Mouse (Mus musculus): ENCODE data around the gene Rpl6. TPM values are rescaled to one million over a fixed set of nuclear protein-coding genes. Genes with fewer than 3 reads are reported as not detected.

The Rpl6 gene
- polyA plus RNA-seq, 1 experiment: 2,082 TPM

- no peak for TF ChIP-seq CTCF (IDR thresholded peaks at IDR 0.05; ENCODE audit: low read depth, low read length)
- TF ChIP-seq EP300 (IDR thresholded peaks at IDR 0.05; ENCODE audit: insufficient read depth, low read depth, low read length): no peak
- no peak for TF ChIP-seq POLR2A (IDR thresholded peaks at IDR 0.05; ENCODE audit: insufficient read depth, low read length)
- Histone ChIP-seq H3K27me3 (ENCODE audit: control insufficient read depth, insufficient read depth, low read length, poor library complexity, severe bottlenecking) (no peaks in the 10 kb centered on the region), H3K4me3 (ENCODE audit: low read depth, low read length) (no peak overlapping the region), H3K4me1 (ENCODE audit: control insufficient read depth, insufficient read depth, low read length) (no peaks in the 10 kb centered on the region), H3K9me3 (replicated peaks; ENCODE audit: control insufficient read depth, insufficient read depth, low read length, poor library complexity, severe bottlenecking) (no peaks in the 10 kb centered on the region), H3K36me3 (ENCODE audit: control insufficient read depth, insufficient read depth, low read length, poor library complexity, severe bottlenecking) (peaks cover 27% of the 10 kb centered on the region), H3K9ac (ENCODE audit: low read depth, poor library complexity, severe bottlenecking) (no peak overlapping the region), H3K27ac (ENCODE audit: insufficient read depth, low read length) (no peak overlapping the region)
Measured at GRCm38 (mm10) chr5:121162923-121163322, 41.4 kb upstream of the Rpl6 start.

- no peak overlapping the region for H3K9ac ChIP-seq (ENCODE audit: low read depth, poor library complexity, severe bottlenecking)
- no peaks in the 10 kb centered on the region for H3K9me3 ChIP-seq (replicated peaks; ENCODE audit: control insufficient read depth, insufficient read depth, low read length, poor library complexity, severe bottlenecking)
- H3K27me3 ChIP-seq (ENCODE audit: control insufficient read depth, insufficient read depth, low read length, poor library complexity, severe bottlenecking): no peaks in the 10 kb centered on the region
- no peaks in the 10 kb centered on the region for H3K4me1 ChIP-seq (ENCODE audit: control insufficient read depth, insufficient read depth, low read length)
- TF ChIP-seq POLR2A (IDR thresholded peaks at IDR 0.05; ENCODE audit: insufficient read depth, low read length) (no peak), EP300 (IDR thresholded peaks at IDR 0.05; ENCODE audit: insufficient read depth, low read depth, low read length) (no peak), CTCF (IDR thresholded peaks at IDR 0.05; ENCODE audit: low read depth, low read length) (no peak)
- H3K27ac ChIP-seq (ENCODE audit: insufficient read depth, low read length): no peak overlapping the region
- H3K4me3 ChIP-seq (ENCODE audit: low read depth, low read length): no peak overlapping the region
- peaks cover 39% of the 10 kb centered on the region for H3K36me3 ChIP-seq (ENCODE audit: control insufficient read depth, insufficient read depth, low read length, poor library complexity, severe bottlenecking)
Measured at GRCm38 (mm10) chr5:121166884-121167283, 37.4 kb upstream of the Rpl6 start.

- Histone ChIP-seq H3K27me3 (ENCODE audit: control insufficient read depth, insufficient read depth, low read length, poor library complexity, severe bottlenecking) (no peaks in the 10 kb centered on the region), H3K36me3 (ENCODE audit: control insufficient read depth, insufficient read depth, low read length, poor library complexity, severe bottlenecking) (peaks cover 15% of the 10 kb centered on the region), H3K9ac (ENCODE audit: low read depth, poor library complexity, severe bottlenecking) (no peak overlapping the region), H3K4me3 (ENCODE audit: low read depth, low read length) (no peak overlapping the region), H3K4me1 (ENCODE audit: control insufficient read depth, insufficient read depth, low read length) (no peaks in the 10 kb centered on the region), H3K27ac (ENCODE audit: insufficient read depth, low read length) (no peak overlapping the region), H3K9me3 (replicated peaks; ENCODE audit: control insufficient read depth, insufficient read depth, low read length, poor library complexity, severe bottlenecking) (no peaks in the 10 kb centered on the region)
- TF ChIP-seq POLR2A (IDR thresholded peaks at IDR 0.05; ENCODE audit: insufficient read depth, low read length) (no peak), CTCF (IDR thresholded peaks at IDR 0.05; ENCODE audit: low read depth, low read length) (no peak), EP300 (IDR thresholded peaks at IDR 0.05; ENCODE audit: insufficient read depth, low read depth, low read length) (no peak)
Measured at GRCm38 (mm10) chr5:121169588-121169987, 34.7 kb upstream of the Rpl6 start.

GRCm38 (mm10) chr5:121172835-121173234 is 31.4 kb upstream of the Rpl6 start:
- no peak overlapping the region for H3K27ac ChIP-seq (ENCODE audit: insufficient read depth, low read length)

GRCm38 (mm10) chr5:121179077-121179857 is 25.0 kb upstream of the Rpl6 start:
- Histone ChIP-seq H3K4me1 (ENCODE audit: control insufficient read depth, insufficient read depth, low read length) (no peaks in the 10 kb centered on the region), H3K9me3 (replicated peaks; ENCODE audit: control insufficient read depth, insufficient read depth, low read length, poor library complexity, severe bottlenecking) (no peaks in the 10 kb centered on the region), H3K4me3 (ENCODE audit: low read depth, low read length) (no peak overlapping the region), H3K36me3 (ENCODE audit: control insufficient read depth, insufficient read depth, low read length, poor library complexity, severe bottlenecking) (no peaks in the 10 kb centered on the region), H3K9ac (ENCODE audit: low read depth, poor library complexity, severe bottlenecking) (no peak overlapping the region), H3K27me3 (ENCODE audit: control insufficient read depth, insufficient read depth, low read length, poor library complexity, severe bottlenecking) (no peaks in the 10 kb centered on the region), H3K27ac (ENCODE audit: insufficient read depth, low read length) (no peak overlapping the region)
- no peak for TF ChIP-seq EP300 (IDR thresholded peaks at IDR 0.05; ENCODE audit: insufficient read depth, low read depth, low read length)
- TF ChIP-seq CTCF (IDR thresholded peaks at IDR 0.05; ENCODE audit: low read depth, low read length): no peak
- TF ChIP-seq POLR2A (IDR thresholded peaks at IDR 0.05; ENCODE audit: insufficient read depth, low read length): no peak

More at GRCm38 (mm10) chr5:121172835-121173234, 31.4 kb upstream of the Rpl6 start:
- Histone ChIP-seq H3K4me3 (ENCODE audit: low read depth, low read length) (no peak overlapping the region), H3K4me1 (ENCODE audit: control insufficient read depth, insufficient read depth, low read length) (no peaks in the 10 kb centered on the region), H3K9me3 (replicated peaks; ENCODE audit: control insufficient read depth, insufficient read depth, low read length, poor library complexity, severe bottlenecking) (no peaks in the 10 kb centered on the region), H3K27me3 (ENCODE audit: control insufficient read depth, insufficient read depth, low read length, poor library complexity, severe bottlenecking) (no peaks in the 10 kb centered on the region), H3K36me3 (ENCODE audit: control insufficient read depth, insufficient read depth, low read length, poor library complexity, severe bottlenecking) (peaks cover 13% of the 10 kb centered on the region), H3K9ac (ENCODE audit: low read depth, poor library complexity, severe bottlenecking) (no peak overlapping the region)
- no peak for TF ChIP-seq EP300 (IDR thresholded peaks at IDR 0.05; ENCODE audit: insufficient read depth, low read depth, low read length)
- no peak for TF ChIP-seq CTCF (IDR thresholded peaks at IDR 0.05; ENCODE audit: low read depth, low read length)
- TF ChIP-seq POLR2A (IDR thresholded peaks at IDR 0.05; ENCODE audit: insufficient read depth, low read length): no peak

- H3K9ac ChIP-seq (ENCODE audit: low read depth, poor library complexity, severe bottlenecking): no peak overlapping the region
- H3K4me1 ChIP-seq (ENCODE audit: control insufficient read depth, insufficient read depth, low read length): no peaks in the 10 kb centered on the region
- TF ChIP-seq EP300 (IDR thresholded peaks at IDR 0.05; ENCODE audit: insufficient read depth, low read depth, low read length) (no peak), CTCF (IDR thresholded peaks at IDR 0.05; ENCODE audit: low read depth, low read length) (no peak), POLR2A (IDR thresholded peaks at IDR 0.05; ENCODE audit: insufficient read depth, low read length) (no peak)
- H3K9me3 ChIP-seq (replicated peaks; ENCODE audit: control insufficient read depth, insufficient read depth, low read length, poor library complexity, severe bottlenecking): no peaks in the 10 kb centered on the region
- H3K27me3 ChIP-seq (ENCODE audit: control insufficient read depth, insufficient read depth, low read length, poor library complexity, severe bottlenecking): no peaks in the 10 kb centered on the region
- H3K36me3 ChIP-seq (ENCODE audit: control insufficient read depth, insufficient read depth, low read length, poor library complexity, severe bottlenecking): no peaks in the 10 kb centered on the region
- no peak overlapping the region for H3K27ac ChIP-seq (ENCODE audit: insufficient read depth, low read length)
- no peak overlapping the region for H3K4me3 ChIP-seq (ENCODE audit: low read depth, low read length)
Measured at GRCm38 (mm10) chr5:121183269-121183668, 21.0 kb upstream of the Rpl6 start.
